ENCODE assay signal across 10 mouse cellular contexts in the genomic region with DNA sequence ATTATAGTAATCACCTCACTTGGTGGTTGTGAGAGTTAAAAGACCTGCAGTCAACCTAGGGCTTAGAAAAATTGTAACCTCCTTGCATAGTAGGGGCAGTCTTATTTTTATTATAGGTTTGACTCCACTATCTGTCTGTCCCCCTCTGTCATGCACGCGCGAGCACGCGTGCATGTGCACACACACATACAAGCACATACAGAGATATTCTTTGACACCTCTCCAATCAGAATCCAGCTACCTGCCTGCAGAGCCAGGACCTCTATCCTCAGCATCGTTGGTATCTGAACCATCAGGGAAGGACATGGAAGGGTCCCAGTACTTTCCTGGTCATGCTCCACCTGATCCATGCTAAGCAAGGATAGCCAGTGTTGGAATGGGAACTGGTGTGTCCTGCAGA. TPM values are rescaled to one million over a fixed set of nuclear protein-coding genes. Genes with fewer than 3 reads are reported as not detected.
A peak's percentile ranks its signal among the peaks of the same experiment; 100 is the strongest.
DNase-seq lines count a peak whose midpoint lies in the region; ATAC-seq and TF ChIP-seq lines count a peak whose summit lies in the region.
"Had no signal": no experiment of that assay in that cellular context is flagged by ENCODE, and none has a peak within 500 bp of the region (broad histone marks: within the 10 kb centered on the region; RNA-seq: fewer than 3 reads in every experiment).

No protein-coding gene starts in this region.

- WGBS in heart, embryonic 11.5 days (ENCODE audit: insufficient replicate concordance) = 92% methylated on average over 6 of the region's 6 CpGs
- WGBS in lung, embryonic 14.5 days = 92% methylated on average over 6 of the region's 6 CpGs
- WGBS in hindbrain, embryonic 16.5 days = 94% methylated on average over 6 of the region's 6 CpGs
- 95% methylated on average over 6 of the region's 6 CpGs for WGBS in neural tube, embryonic 14.5 days

- H3K4me3 ChIP-seq in heart, embryonic 11.5 days (ENCODE audit: low read depth, low read length) = peak overlapping the region; percentile 55; the same call in 1 of the 2 replicates
- H3K4me3 ChIP-seq in lung, embryonic 14.5 days (ENCODE audit: low read depth, low read length) = peak overlapping the region; percentile 47
- H3K4me3 ChIP-seq in hindbrain, embryonic 16.5 days (ENCODE audit: low read length) = peak overlapping the region; percentile 58
- no peak overlapping the region for H3K4me3 ChIP-seq in neural tube, embryonic 14.5 days (ENCODE audit: low read depth, low read length)

- no peaks in the 10 kb centered on the region for H3K9me3 ChIP-seq in heart, embryonic 11.5 days (replicated peaks; ENCODE audit: control insufficient read depth, low read length)
- no peaks in the 10 kb centered on the region for H3K9me3 ChIP-seq in lung, embryonic 14.5 days (ENCODE audit: low read depth, low read length)
- no peaks in the 10 kb centered on the region for H3K9me3 ChIP-seq in hindbrain, embryonic 16.5 days (ENCODE audit: control insufficient read depth, low read length)
- H3K9me3 ChIP-seq in neural tube, embryonic 14.5 days (ENCODE audit: control insufficient read depth, low read length) = no peaks in the 10 kb centered on the region

- peaks cover 4% of the 10 kb centered on the region; the same call in 1 of the 2 replicates for H3K27me3 ChIP-seq in heart, embryonic 11.5 days (ENCODE audit: control insufficient read depth, insufficient read depth, low read length)
- H3K27me3 ChIP-seq in lung, embryonic 14.5 days (ENCODE audit: insufficient read depth, low read length) = no peaks in the 10 kb centered on the region
- H3K27me3 ChIP-seq in hindbrain, embryonic 16.5 days (replicated peaks; ENCODE audit: control insufficient read depth, insufficient read depth, low read length) = no peaks in the 10 kb centered on the region
- no peaks in the 10 kb centered on the region for H3K27me3 ChIP-seq in neural tube, embryonic 14.5 days (ENCODE audit: control insufficient read depth, insufficient read depth, low read length)

- H3K36me3 ChIP-seq in heart, embryonic 11.5 days (ENCODE audit: control insufficient read depth, insufficient read depth, low read length) = no peaks in the 10 kb centered on the region
- H3K36me3 ChIP-seq in lung, embryonic 14.5 days (ENCODE audit: insufficient read depth) = 0 out of 2 replicates have a peak, but pooled peaks cover 8% of the 10 kb centered on the region
- no peaks in the 10 kb centered on the region for H3K36me3 ChIP-seq in hindbrain, embryonic 16.5 days (ENCODE audit: control insufficient read depth, insufficient read depth, low read length)
- no peaks in the 10 kb centered on the region for H3K36me3 ChIP-seq in neural tube, embryonic 14.5 days (ENCODE audit: control insufficient read depth, insufficient read depth, low read length)

- no peak overlapping the region for H3K27ac ChIP-seq in heart, embryonic 11.5 days (ENCODE audit: low read depth, low read length)
- no peak overlapping the region for H3K27ac ChIP-seq in lung, embryonic 14.5 days (ENCODE audit: low read depth)
- no peak overlapping the region for H3K27ac ChIP-seq in hindbrain, embryonic 16.5 days (ENCODE audit: low read depth, low read length)
- H3K27ac ChIP-seq in neural tube, embryonic 14.5 days (ENCODE audit: low read depth, low read length) = no peak overlapping the region

- no peak for DNase-seq in heart, adult 8-10 months (ENCODE audit: low spot score)
- DNase-seq in lung, embryonic 14.5 days = no peak
- no peak for DNase-seq in lung, adult 18-20 months
- DNase-seq in spleen, postnatal 36 days (ENCODE audit: low spot score in 2 of 2) = no peak

- ATAC-seq in heart, embryonic 11.5 days (replicated peaks; ENCODE audit: insufficient number of reproducible peaks, low FRiP score, low TSS enrichment) = no peak
- no peak for ATAC-seq in lung, embryonic 14.5 days (ENCODE audit: insufficient read depth)
- no peak for ATAC-seq in hindbrain, embryonic 16.5 days
- ATAC-seq in neural tube, embryonic 14.5 days (ENCODE audit: low read depth) = no peak
- ATAC-seq in erythroblast, adult 5-6 weeks (replicated peaks; ENCODE audit: low FRiP score, poor library complexity, severe bottlenecking) = no peak

- no peak overlapping the region for H3K9ac ChIP-seq in heart, embryonic 11.5 days (ENCODE audit: low read depth, low read length)
- no peak overlapping the region for H3K9ac ChIP-seq in lung, embryonic 14.5 days
- no peak overlapping the region for H3K9ac ChIP-seq in hindbrain, embryonic 16.5 days (ENCODE audit: low read depth, low read length)
- H3K9ac ChIP-seq in neural tube, embryonic 14.5 days (replicated peaks; ENCODE audit: low read depth, low read length) = no peak overlapping the region

- H3K4me1 ChIP-seq in heart, embryonic 11.5 days (ENCODE audit: control insufficient read depth, insufficient read depth, low read length) = peaks cover 28% of the 10 kb centered on the region
- H3K4me1 ChIP-seq in lung, embryonic 14.5 days (ENCODE audit: insufficient read depth) = peaks cover 18% of the 10 kb centered on the region
- H3K4me1 ChIP-seq in hindbrain, embryonic 16.5 days (ENCODE audit: control insufficient read depth, insufficient read depth, low read depth, low read length) = peaks cover 6% of the 10 kb centered on the region; the same call in 1 of the 2 replicates
- no peaks in the 10 kb centered on the region for H3K4me1 ChIP-seq in neural tube, embryonic 14.5 days (ENCODE audit: control insufficient read depth, insufficient read depth, low read length)

- H3K4me2 ChIP-seq in heart, embryonic 11.5 days = peak overlapping the region; percentile 67
- peak overlapping the region; percentile 87 for H3K4me2 ChIP-seq in lung, embryonic 14.5 days
- H3K4me2 ChIP-seq in hindbrain, embryonic 16.5 days (ENCODE audit: low read length) = 0 out of 2 replicates have a peak overlapping the region, but pooled peaks have one; percentile 67
- H3K4me2 ChIP-seq in neural tube, embryonic 14.5 days (ENCODE audit: low read depth, low read length) = peak overlapping the region; percentile 73; the same call in 1 of the 2 replicates

- TF ChIP-seq CTCF in lung, embryonic 14.5 days (IDR thresholded peaks at IDR 0.05; ENCODE audit: low read depth) = no peak

RNA-seq across cellular contexts. Expression of gene Lrrc32, which starts 1.8 kb away (rescaled TPM):
- 3.9 and 6.4 TPM in 2 replicates for polyA plus RNA-seq in heart, embryonic 11.5 days (2014; fragmentation: Nextera tagmentation; extraction: Ambion mirVana)
- 10 to 100 TPM in 3 of 4 experiments, 1 to 10 TPM in 1; 7.7 to 17.3 (median 12.2) TPM for total RNA-seq in heart, adult 8-10 months (2022)
- polyA plus RNA-seq in lung, embryonic 14.5 days (2014; fragmentation: Nextera tagmentation; extraction: Ambion mirVana) = 7.2 and 7.3 TPM in 2 replicates
- 4.1 and 7.5 TPM in 2 replicates for polyA plus RNA-seq in hindbrain, embryonic 16.5 days (2015; fragmentation: Nextera tagmentation; extraction: Ambion mirVana)
- polyA plus RNA-seq in neural tube, embryonic 14.5 days (2014; fragmentation: Nextera tagmentation; extraction: Ambion mirVana) = 1.5 and 4.8 TPM in 2 replicates
- not detected in 2 replicates for total RNA-seq in erythroblast, adult 5-6 weeks (2015; ENCODE audit: low replicate concordance)
- total RNA-seq in erythroblast, adult 5-6 weeks (2017; ENCODE audit: low replicate concordance) = not detected in 2 replicates

RNA-seq across cellular contexts. Expression of gene Gucy2d, which starts 50.7 kb away (rescaled TPM):
- 0.10 TPM in 1 of 2 replicates, not detected in the other for polyA plus RNA-seq in heart, embryonic 11.5 days (2014; fragmentation: Nextera tagmentation; extraction: Ambion mirVana)
- under 1 TPM in 3 of 4 experiments, not detected in 1; 0.12 to 0.20 (median 0.16) TPM for total RNA-seq in heart, adult 8-10 months (2022)
- not detected in 2 replicates for polyA plus RNA-seq in lung, embryonic 14.5 days (2014; fragmentation: Nextera tagmentation; extraction: Ambion mirVana)
- 0.28 and 0.40 TPM in 2 replicates for polyA plus RNA-seq in hindbrain, embryonic 16.5 days (2015; fragmentation: Nextera tagmentation; extraction: Ambion mirVana)
- polyA plus RNA-seq in neural tube, embryonic 14.5 days (2014; fragmentation: Nextera tagmentation; extraction: Ambion mirVana) = 0.37 TPM in 1 of 2 replicates, not detected in the other
- total RNA-seq in erythroblast, adult 5-6 weeks (2015; ENCODE audit: low replicate concordance) = not detected in 2 replicates
- total RNA-seq in erythroblast, adult 5-6 weeks (2017; ENCODE audit: low replicate concordance) = not detected in 2 replicates
- total RNA-seq: left cerebral cortex, postnatal 10 days had no signal
- polyA plus RNA-seq: gonadal fat pad, adult 2 months had no signal
